Mouse (Mus musculus): ENCODE data around the gene Pam. TPM values are rescaled to one million over a fixed set of nuclear protein-coding genes. Genes with fewer than 3 reads are reported as not detected.
"Not testable (repeated sequence)": the region's sequence is repeated elsewhere in the genome, so short reads cannot be mapped to it uniquely, and the experiment has no call there.

The Pam gene
- polyA plus RNA-seq, 1 experiment from 2014 or later, result 27.2 TPM

- WGBS, result 93% methylated on average over 4 of the region's 4 CpGs
- Histone ChIP-seq H3K4me2 (replicated peaks) (no peak overlapping the region), H3K4me3 (no peak overlapping the region), H3K27me3 (no peaks in the 10 kb centered on the region), H3K9me3 (no peaks in the 10 kb centered on the region), H3K4me1 (no peaks in the 10 kb centered on the region), H3K9ac (replicated peaks) (no peak overlapping the region), H3K36me3 (no peaks in the 10 kb centered on the region), H3K27ac (replicated peaks) (no peak overlapping the region)
- ATAC-seq (ENCODE audit: low FRiP score, low read depth), result no peak
These were observed 67.5 kb downstream of the Pam start for GRCm38 (mm10) chr1:98027959-98028358.

GRCm38 (mm10) chr1:98025924-98026640, 69.4 kb downstream of the Pam start:
- Histone ChIP-seq H3K4me3 (no peak overlapping the region), H3K27ac (replicated peaks) (no peak overlapping the region), H3K36me3 (no peaks in the 10 kb centered on the region), H3K9me3 (no peaks in the 10 kb centered on the region), H3K4me1 (no peaks in the 10 kb centered on the region), H3K4me2 (replicated peaks) (no peak overlapping the region), H3K9ac (replicated peaks) (no peak overlapping the region), H3K27me3 (no peaks in the 10 kb centered on the region)
- no peak for ATAC-seq (ENCODE audit: low FRiP score, low read depth)
- 83% methylated on average over 6 of the region's 6 CpGs for WGBS

- Histone ChIP-seq H3K4me3 (no peak overlapping the region), H3K27ac (replicated peaks) (no peak overlapping the region), H3K4me1 (no peaks in the 10 kb centered on the region), H3K9ac (replicated peaks) (no peak overlapping the region), H3K9me3 (no peaks in the 10 kb centered on the region), H3K27me3 (no peaks in the 10 kb centered on the region), H3K36me3 (no peaks in the 10 kb centered on the region), H3K4me2 (replicated peaks) (no peak overlapping the region)
- 88% methylated on average over 4 of the region's 4 CpGs for WGBS
- no peak for ATAC-seq (ENCODE audit: low FRiP score, low read depth)
These were observed 71.6 kb downstream of the Pam start for GRCm38 (mm10) chr1:98023866-98024265.

- WGBS, result 89% methylated on average over 9 of the region's 9 CpGs
- no peaks in the 10 kb centered on the region for H3K36me3 ChIP-seq
- H3K9ac ChIP-seq (replicated peaks), result no peak overlapping the region
- no peak overlapping the region for H3K27ac ChIP-seq (replicated peaks)
- ATAC-seq (ENCODE audit: low FRiP score, low read depth), result no peak
- H3K27me3 ChIP-seq, result no peaks in the 10 kb centered on the region
- no peak overlapping the region for H3K4me2 ChIP-seq (replicated peaks)
- no peaks in the 10 kb centered on the region for H3K9me3 ChIP-seq
- H3K4me3 ChIP-seq, result no peak overlapping the region
- H3K4me1 ChIP-seq, result peaks cover 10% of the 10 kb centered on the region
These were observed 76.5 kb downstream of the Pam start for GRCm38 (mm10) chr1:98018987-98019386.

- Histone ChIP-seq H3K9ac (replicated peaks) (no peak overlapping the region), H3K4me2 (replicated peaks) (peak overlapping the region; percentile 22; the same call in 1 of the 2 replicates), H3K4me1 (peaks cover 10% of the 10 kb centered on the region), H3K36me3 (no peaks in the 10 kb centered on the region), H3K27me3 (no peaks in the 10 kb centered on the region), H3K4me3 (no peak overlapping the region), H3K27ac (replicated peaks) (0 out of 2 replicates have a peak overlapping the region, but pooled peaks have one; percentile 26), H3K9me3 (no peaks in the 10 kb centered on the region)
- peak; percentile 60 for ATAC-seq (ENCODE audit: low FRiP score, low read depth)
- WGBS, result 23% methylated on average over 10 of the region's 10 CpGs
These were observed 79.2 kb downstream of the Pam start for GRCm38 (mm10) chr1:98016004-98016848.

GRCm38 (mm10) chr1:98015564-98015963, 79.9 kb downstream of the Pam start:
- Histone ChIP-seq H3K27ac (replicated peaks) (0 out of 2 replicates have a peak overlapping the region, but pooled peaks have one; percentile 26), H3K9me3 (no peaks in the 10 kb centered on the region), H3K27me3 (no peaks in the 10 kb centered on the region), H3K36me3 (no peaks in the 10 kb centered on the region), H3K4me1 (peaks cover 10% of the 10 kb centered on the region), H3K9ac (replicated peaks) (no peak overlapping the region), H3K4me3 (no peak overlapping the region), H3K4me2 (replicated peaks) (no peak overlapping the region)
- WGBS, result 68% methylated on average over 4 of the region's 4 CpGs
- ATAC-seq (ENCODE audit: low FRiP score, low read depth), result no peak

GRCm38 (mm10) chr1:98002561-98003425, 92.7 kb downstream of the Pam start:
- Histone ChIP-seq H3K9me3 (no peaks in the 10 kb centered on the region), H3K36me3 (no peaks in the 10 kb centered on the region), H3K9ac (replicated peaks) (no peak overlapping the region), H3K4me1 (no peaks in the 10 kb centered on the region), H3K4me2 (replicated peaks) (no peak overlapping the region), H3K27me3 (no peaks in the 10 kb centered on the region), H3K4me3 (no peak overlapping the region), H3K27ac (replicated peaks) (no peak overlapping the region)
- no peak for ATAC-seq (ENCODE audit: low FRiP score, low read depth)
- WGBS, result 80% methylated on average over 7 of the region's 7 CpGs

GRCm38 (mm10) chr1:97999465-97999864, 96.0 kb downstream of the Pam start:
- H3K4me1 ChIP-seq, result no peaks in the 10 kb centered on the region
- 88% methylated on average over 2 of the region's 2 CpGs for WGBS

GRCm38 (mm10) chr1:97998961-97999360, 96.5 kb downstream of the Pam start:
- 88% methylated on average over 5 of the region's 5 CpGs for WGBS
- H3K4me3 ChIP-seq, result not testable (repeated sequence)

More at GRCm38 (mm10) chr1:97999465-97999864, 96.0 kb downstream of the Pam start:
- no peaks in the 10 kb centered on the region for H3K36me3 ChIP-seq
- H3K27ac ChIP-seq (replicated peaks), result no peak overlapping the region
- H3K4me2 ChIP-seq (replicated peaks), result no peak overlapping the region
- H3K27me3 ChIP-seq, result no peaks in the 10 kb centered on the region
- no peak overlapping the region for H3K4me3 ChIP-seq
- no peaks in the 10 kb centered on the region for H3K9me3 ChIP-seq
- H3K9ac ChIP-seq (replicated peaks), result no peak overlapping the region
- ATAC-seq (ENCODE audit: low FRiP score, low read depth), result no peak

GRCm38 (mm10) chr1:97997088-97997487, 98.4 kb downstream of the Pam start:
- WGBS, result 86% methylated on average over 1 of the region's 1 CpGs
- no peak overlapping the region for H3K27ac ChIP-seq (replicated peaks)
- no peak for ATAC-seq (ENCODE audit: low FRiP score, low read depth)

More at GRCm38 (mm10) chr1:97998961-97999360, 96.5 kb downstream of the Pam start:
- not testable (repeated sequence) for H3K36me3 ChIP-seq; H3K27ac ChIP-seq (replicated peaks); H3K9me3 ChIP-seq; H3K9ac ChIP-seq (replicated peaks); H3K27me3 ChIP-seq; H3K4me1 ChIP-seq; ATAC-seq (ENCODE audit: low FRiP score, low read depth); H3K4me2 ChIP-seq (replicated peaks)

GRCm38 (mm10) chr1:97991976-97992375, 103.5 kb downstream of the Pam start:
- 73% methylated on average over 3 of the region's 3 CpGs for WGBS
- no peak for ATAC-seq (ENCODE audit: low FRiP score, low read depth)
- H3K9ac ChIP-seq (replicated peaks), result no peak overlapping the region
- no peaks in the 10 kb centered on the region for H3K36me3 ChIP-seq
- H3K4me3 ChIP-seq, result no peak overlapping the region
- H3K27me3 ChIP-seq, result no peaks in the 10 kb centered on the region
- H3K27ac ChIP-seq (replicated peaks), result no peak overlapping the region
- H3K4me2 ChIP-seq (replicated peaks), result no peak overlapping the region
- no peaks in the 10 kb centered on the region for H3K9me3 ChIP-seq
- H3K4me1 ChIP-seq, result no peaks in the 10 kb centered on the region

More at GRCm38 (mm10) chr1:97997088-97997487, 98.4 kb downstream of the Pam start:
- Histone ChIP-seq H3K4me3 (no peak overlapping the region), H3K4me2 (replicated peaks) (no peak overlapping the region), H3K27me3 (no peaks in the 10 kb centered on the region), H3K9ac (replicated peaks) (no peak overlapping the region), H3K4me1 (no peaks in the 10 kb centered on the region), H3K36me3 (no peaks in the 10 kb centered on the region), H3K9me3 (no peaks in the 10 kb centered on the region)
